Mouse (Mus musculus) midbrain, embryonic 14.5 days (tissue): Measurements from ENCODE around the gene Erfe. TPM values are rescaled to one million over a fixed set of nuclear protein-coding genes. Genes with fewer than 3 reads are reported as not detected.

Experiments used
- polyA plus RNA-seq: library from polyadenylated mRNA; unstranded; fragments of >200 nt; fragmentation: Nextera tagmentation; extraction: Ambion mirVana; gene quantifications from 2 replicates; pipeline ENCODE4 v1.2.1, GENCODE M21; 2014

The Erfe gene
- polyA plus RNA-seq, 1 experiment from 2014 or later: 0.17 TPM

Other genes starting within 250 kb of the Erfe start
- gene Rbm44, start 221.3 kb upstream of the Erfe start, polyA plus RNA-seq: 0.57 TPM in 1 of 2 replicates, not detected in the other
- 2.6 and 7.4 TPM in 2 replicates for gene Ramp1, start 186.6 kb upstream of the Erfe start, polyA plus RNA-seq
- gene Ube2f, start 116.1 kb upstream of the Erfe start, polyA plus RNA-seq: 67.5 and 75.2 TPM in 2 replicates
- 8.5 and 9.0 TPM in 2 replicates for gene Scly, start 68.1 kb upstream of the Erfe start, polyA plus RNA-seq
- gene Espnl, start 44.4 kb upstream of the Erfe start, polyA plus RNA-seq: 0.11 and 0.22 TPM in 2 replicates
- not detected in 2 replicates for gene Klhl30, start 15.4 kb upstream of the Erfe start, polyA plus RNA-seq
- gene Ilkap, start 32.4 kb downstream of the Erfe start, polyA plus RNA-seq: 132 and 141 TPM in 2 replicates
- 187 and 214 TPM in 2 replicates for gene Hes6, start 47.6 kb downstream of the Erfe start, polyA plus RNA-seq
- 3.0 and 6.8 TPM in 2 replicates for gene Per2, start 92.9 kb downstream of the Erfe start, polyA plus RNA-seq
- gene Traf3ip1, start 128.2 kb downstream of the Erfe start, polyA plus RNA-seq: 8.6 and 9.2 TPM in 2 replicates
- 10.6 and 14.9 TPM in 2 replicates for gene Asb1, start 174.1 kb downstream of the Erfe start, polyA plus RNA-seq